Mouse (Mus musculus) stomach, embryonic 15.5 days (tissue): Measurements from ENCODE around the gene Amz2. TPM values are rescaled to one million over a fixed set of nuclear protein-coding genes. Genes with fewer than 3 reads are reported as not detected.

ENCODE experiments used
- ATAC-seq: fragments of 200-750 bp; cut with Nextera tagmentation; 2 replicates; pipeline ENCODE4 v1.8.0; 2017; ENCODE audit warnings: low read depth, moderate number of reproducible peaks, moderate TSS enrichment; ENCODE audit not compliant: insufficient read depth, low FRiP score
- H3K27ac ChIP-seq: fragments of 300-500 bp; sonication (generic); 2 replicates; pipeline ENCODE4 v1.5.1; 2015; ENCODE audit warnings: mild to moderate bottlenecking, inconsistent platforms
- H3K27me3 ChIP-seq: fragments of 300-500 bp; sonication (generic); replicated peaks from 2 replicates; pipeline ENCODE4 v1.6.1; 2015; ENCODE audit warnings: inconsistent platforms
- H3K36me3 ChIP-seq: fragments of 300-500 bp; sonication (generic); 2 replicates; pipeline ENCODE4 v1.6.1; 2015; ENCODE audit warnings: inconsistent platforms
- H3K4me1 ChIP-seq: fragments of 300-500 bp; sonication (generic); 2 replicates; pipeline ENCODE4 v1.6.1; 2015; ENCODE audit warnings: inconsistent platforms
- H3K4me2 ChIP-seq: fragments of 300-500 bp; sonication (generic); 2 replicates; pipeline ENCODE4 v1.6.1; 2015; ENCODE audit warnings: mild to moderate bottlenecking, inconsistent platforms
- H3K4me3 ChIP-seq: fragments of 300-500 bp; sonication (generic); replicated peaks from 2 replicates; pipeline ENCODE4 v1.5.1; 2015; ENCODE audit warnings: inconsistent platforms
- H3K9ac ChIP-seq: fragments of 300-500 bp; sonication (generic); 2 replicates; pipeline ENCODE4 v1.6.1; 2015; ENCODE audit warnings: inconsistent platforms
- H3K9me3 ChIP-seq: fragments of 300-500 bp; sonication (generic); 2 replicates; pipeline ENCODE4 v1.6.1; 2016; ENCODE audit warnings: inconsistent platforms
- WGBS: fragments of 180-500 bp; shearing (Covaris S2); methylation state at CpG from one replicate; pipeline ENCODE4 v1.1.7; 2015; 5-methylcytosine and 5-hydroxymethylcytosine counted together
- polyA plus RNA-seq: library from polyadenylated mRNA; unstranded; fragments of >200 nt; fragmentation: Nextera tagmentation; extraction: Ambion mirVana; gene quantifications from 2 replicates; pipeline ENCODE4 v1.2.1, GENCODE M21; 2015

Gene Amz2
- polyA plus RNA-seq, 1 experiment from 2014 or later: 40.4 TPM

DNA sequence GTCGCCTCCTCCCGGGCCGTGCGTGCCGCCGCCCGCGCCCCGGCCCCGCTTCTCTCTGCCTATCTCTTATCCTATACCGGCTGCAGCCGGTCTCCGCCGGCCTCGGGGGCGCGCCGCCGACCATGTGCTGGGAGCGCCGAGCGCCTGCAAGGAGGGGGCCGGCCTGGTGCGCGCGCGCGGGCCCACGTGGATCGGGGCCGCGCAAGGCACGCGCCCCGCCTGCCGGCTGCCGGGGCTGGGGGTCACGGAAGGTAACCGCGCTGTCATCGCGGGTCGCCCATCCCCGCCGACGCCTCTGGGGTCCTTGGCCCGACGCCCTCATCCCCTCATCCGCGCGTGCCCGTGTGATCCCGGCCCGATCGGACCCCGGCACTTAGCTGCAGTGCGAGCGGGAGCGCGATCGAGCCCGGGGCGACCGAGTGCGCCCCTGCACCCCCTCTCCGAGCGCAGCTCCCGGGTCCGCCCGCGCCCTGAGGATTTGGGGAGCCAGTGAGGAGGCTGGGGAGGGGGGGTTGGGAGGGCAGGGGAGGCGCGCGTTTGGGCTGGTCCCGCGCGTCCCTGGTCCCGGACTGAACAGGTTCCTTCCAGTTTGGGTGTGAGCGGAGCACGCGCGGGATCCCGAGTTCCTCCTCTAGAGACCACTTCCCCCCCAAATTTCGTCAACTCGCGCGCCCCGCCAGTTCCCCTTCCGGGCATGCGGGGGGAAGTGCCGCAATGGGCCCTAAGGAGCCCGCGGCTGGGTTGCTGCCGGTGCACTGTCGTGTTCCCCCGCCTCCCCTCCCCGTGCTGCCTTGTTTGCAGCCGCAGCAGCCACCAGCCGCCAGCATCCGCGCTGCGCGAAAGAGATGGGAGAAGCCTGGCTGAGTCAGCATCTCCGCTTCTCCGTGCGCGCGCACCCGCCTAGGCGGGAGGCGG, 47.7 kb downstream of the Amz2 start, which contains the start of the genes Arsg and Slc16a6:
TSS of gene Arsg (plus strand) at position 204 of the 915 bp plus-strand sequence.
TSS of gene Slc16a6 (minus strand) at position 428 of the 915 bp plus-strand sequence.
- Histone ChIP-seq H3K27me3 (no peaks in the 10 kb centered on the region), H3K4me1 (peaks cover 3% of the 10 kb centered on the region; the same call in 1 of the 2 replicates), H3K27ac (peak within 1 kb of the TSS; percentile 92), H3K36me3 (no peaks in the 10 kb centered on the region), H3K9ac (peak within 1 kb of the TSS; percentile 76), H3K9me3 (no peaks in the 10 kb centered on the region), H3K4me2 (peak within 1 kb of the TSS; percentile 93), H3K4me3 (peak within 1 kb of the TSS; percentile 74)
- peak; percentile 88 for ATAC-seq
- under 1% methylated on average over 104 of the region's 111 CpGs for WGBS

- no peaks in the 10 kb centered on the region for H3K27me3 ChIP-seq
- H3K4me2 ChIP-seq: peak overlapping the region; percentile 93
- H3K9ac ChIP-seq: peak overlapping the region; percentile 76; the same call in 1 of the 2 replicates
- peak overlapping the region; percentile 74 for H3K4me3 ChIP-seq
- 13% methylated on average over 14 of the region's 14 CpGs for WGBS
- ATAC-seq: no peak
- peak overlapping the region; percentile 92 for H3K27ac ChIP-seq
- H3K9me3 ChIP-seq: no peaks in the 10 kb centered on the region
- H3K36me3 ChIP-seq: no peaks in the 10 kb centered on the region
- H3K4me1 ChIP-seq: peaks cover 3% of the 10 kb centered on the region; the same call in 1 of the 2 replicates
Observed at GRCm38 (mm10) chr11:109474086-109474742, 48.5 kb downstream of the Amz2 start.

DNA sequence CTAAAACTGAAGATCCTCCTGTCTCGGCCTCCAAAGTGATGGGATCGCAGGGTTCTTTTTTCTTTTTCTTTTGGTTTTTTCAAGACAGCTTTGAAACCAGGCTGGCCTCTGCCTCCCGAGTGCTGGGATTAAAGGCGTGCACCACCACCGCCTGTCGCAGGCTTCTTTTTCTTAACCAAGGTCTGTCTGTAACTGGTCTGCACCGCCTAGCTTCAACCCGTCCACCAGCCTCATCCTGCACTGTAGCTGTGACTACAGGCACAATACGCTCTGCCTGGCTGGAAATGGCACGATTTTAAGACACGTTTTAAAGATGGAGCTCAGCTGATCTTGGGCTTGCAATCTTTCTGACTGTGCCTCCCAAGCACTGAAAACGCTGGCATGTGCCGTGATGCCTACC, 49.1 kb downstream of the Amz2 start:
- no peak overlapping the region for H3K4me2 ChIP-seq
- ATAC-seq: no peak
- WGBS: 86% methylated on average over 13 of the region's 13 CpGs

DNA sequence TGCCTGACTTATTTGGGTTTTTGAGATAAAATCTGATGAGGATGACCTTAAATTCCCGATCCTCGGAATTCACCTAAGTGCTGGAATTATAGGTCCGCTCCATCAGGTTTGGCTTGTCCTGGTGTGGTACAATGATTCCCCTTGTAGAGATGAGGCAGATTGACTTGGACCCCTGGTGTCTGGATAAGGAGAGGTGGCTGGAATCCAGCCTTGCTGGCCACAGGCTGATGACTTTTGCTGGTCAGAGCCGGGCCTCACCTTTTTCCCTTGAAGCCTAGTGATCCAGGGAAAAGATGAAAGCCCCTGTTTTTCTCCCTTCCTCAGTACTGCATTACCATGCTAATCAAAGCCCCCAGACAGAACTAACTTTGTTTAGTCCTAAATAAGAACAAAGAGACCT, 50.0 kb downstream of the Amz2 start:
- Histone ChIP-seq H3K27me3 (no peaks in the 10 kb centered on the region), H3K4me1 (peaks cover 3% of the 10 kb centered on the region; the same call in 1 of the 2 replicates), H3K36me3 (no peaks in the 10 kb centered on the region), H3K27ac (no peak overlapping the region), H3K4me3 (no peak overlapping the region), H3K4me2 (no peak overlapping the region), H3K9me3 (no peaks in the 10 kb centered on the region), H3K9ac (no peak overlapping the region)
- 83% methylated on average over 4 of the region's 4 CpGs for WGBS
- no peak for ATAC-seq

More for the DNA sequence above, 49.1 kb downstream of the Amz2 start:
- Histone ChIP-seq H3K9ac (no peak overlapping the region), H3K27me3 (no peaks in the 10 kb centered on the region), H3K4me3 (no peak overlapping the region), H3K36me3 (no peaks in the 10 kb centered on the region), H3K27ac (no peak overlapping the region), H3K4me1 (peaks cover 3% of the 10 kb centered on the region; the same call in 1 of the 2 replicates), H3K9me3 (no peaks in the 10 kb centered on the region)

DNA sequence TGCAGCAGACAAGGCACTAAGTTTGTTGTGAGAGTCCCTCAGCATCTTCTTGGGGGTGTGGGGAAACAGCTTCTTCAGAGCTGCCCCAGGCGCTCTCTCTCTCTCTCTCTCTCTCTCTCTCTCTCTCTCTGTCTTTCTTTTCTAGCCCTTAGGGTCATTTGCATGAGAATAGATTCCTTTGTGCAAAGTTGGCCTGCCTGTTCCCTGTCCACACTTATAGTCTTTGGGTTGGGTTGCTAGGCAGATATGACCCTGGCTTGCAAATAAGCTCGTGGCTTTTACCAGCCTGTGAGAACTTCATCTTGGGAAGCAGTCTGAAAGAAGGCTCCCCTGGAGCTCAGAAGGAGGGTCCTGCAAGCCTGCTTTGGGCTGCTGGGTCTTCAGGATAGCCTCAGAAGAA, 50.5 kb downstream of the Amz2 start:
- peaks cover 3% of the 10 kb centered on the region; the same call in 1 of the 2 replicates for H3K4me1 ChIP-seq

GRCm38 (mm10) chr11:109476653-109477052, 50.9 kb downstream of the Amz2 start:
- no peak overlapping the region for H3K9ac ChIP-seq
- no peak overlapping the region for H3K4me3 ChIP-seq
- H3K4me1 ChIP-seq: peaks cover 3% of the 10 kb centered on the region; the same call in 1 of the 2 replicates
- no peaks in the 10 kb centered on the region for H3K27me3 ChIP-seq
- H3K4me2 ChIP-seq: no peak overlapping the region
- no peak for ATAC-seq
- no peak overlapping the region for H3K27ac ChIP-seq
- H3K9me3 ChIP-seq: no peaks in the 10 kb centered on the region
- 56% methylated on average over 6 of the region's 6 CpGs for WGBS
- no peaks in the 10 kb centered on the region for H3K36me3 ChIP-seq

More for the DNA sequence above, 50.5 kb downstream of the Amz2 start:
- Histone ChIP-seq H3K9me3 (no peaks in the 10 kb centered on the region), H3K9ac (no peak overlapping the region), H3K4me3 (no peak overlapping the region), H3K36me3 (no peaks in the 10 kb centered on the region), H3K4me2 (no peak overlapping the region), H3K27ac (no peak overlapping the region), H3K27me3 (no peaks in the 10 kb centered on the region)
- WGBS: 64% methylated on average over 2 of the region's 2 CpGs
- ATAC-seq: no peak

DNA sequence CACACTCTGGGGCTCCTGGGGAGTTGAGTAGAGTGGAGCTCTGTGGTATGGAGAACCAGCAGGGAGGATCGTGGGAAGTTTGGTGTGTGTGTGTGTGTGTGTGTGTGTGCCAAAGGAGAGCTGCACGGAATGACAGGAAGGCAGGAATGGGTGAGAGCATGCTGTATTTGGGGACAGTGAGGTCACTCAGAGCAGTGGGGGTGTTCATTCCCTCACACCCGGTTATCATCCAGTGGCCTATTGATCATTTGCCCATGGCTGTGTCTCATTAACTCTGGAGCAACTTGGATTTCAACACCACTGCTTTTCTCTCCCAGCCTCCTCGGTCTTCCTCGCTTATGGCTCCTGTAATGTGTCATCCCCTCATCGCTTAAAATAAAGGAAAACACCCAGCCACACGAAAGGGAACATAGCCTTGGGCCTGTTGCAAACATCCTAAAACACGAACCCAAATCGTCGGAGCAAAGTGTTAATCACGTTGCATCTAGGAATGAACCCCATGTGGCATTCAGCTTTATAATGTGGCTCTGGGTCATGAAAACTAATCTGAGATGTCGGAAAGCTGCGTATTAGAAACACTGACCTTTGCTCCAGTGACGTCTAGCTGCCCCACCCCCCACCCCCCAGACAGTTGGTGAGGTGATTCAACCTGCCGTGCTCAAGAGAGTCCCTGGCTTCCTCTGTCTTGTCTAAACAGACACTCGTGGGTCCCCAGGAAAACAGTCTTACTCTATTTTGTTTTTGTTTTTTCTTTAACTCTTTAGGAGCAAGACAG, 52.0 kb downstream of the Amz2 start:
- WGBS: 48% methylated on average over 16 of the region's 16 CpGs
- Histone ChIP-seq H3K9me3 (no peaks in the 10 kb centered on the region), H3K9ac (no peak overlapping the region), H3K27ac (no peak overlapping the region), H3K27me3 (no peaks in the 10 kb centered on the region), H3K36me3 (no peaks in the 10 kb centered on the region), H3K4me3 (no peak overlapping the region), H3K4me1 (peaks cover 3% of the 10 kb centered on the region; the same call in 1 of the 2 replicates), H3K4me2 (no peak overlapping the region)
- no peak for ATAC-seq

DNA sequence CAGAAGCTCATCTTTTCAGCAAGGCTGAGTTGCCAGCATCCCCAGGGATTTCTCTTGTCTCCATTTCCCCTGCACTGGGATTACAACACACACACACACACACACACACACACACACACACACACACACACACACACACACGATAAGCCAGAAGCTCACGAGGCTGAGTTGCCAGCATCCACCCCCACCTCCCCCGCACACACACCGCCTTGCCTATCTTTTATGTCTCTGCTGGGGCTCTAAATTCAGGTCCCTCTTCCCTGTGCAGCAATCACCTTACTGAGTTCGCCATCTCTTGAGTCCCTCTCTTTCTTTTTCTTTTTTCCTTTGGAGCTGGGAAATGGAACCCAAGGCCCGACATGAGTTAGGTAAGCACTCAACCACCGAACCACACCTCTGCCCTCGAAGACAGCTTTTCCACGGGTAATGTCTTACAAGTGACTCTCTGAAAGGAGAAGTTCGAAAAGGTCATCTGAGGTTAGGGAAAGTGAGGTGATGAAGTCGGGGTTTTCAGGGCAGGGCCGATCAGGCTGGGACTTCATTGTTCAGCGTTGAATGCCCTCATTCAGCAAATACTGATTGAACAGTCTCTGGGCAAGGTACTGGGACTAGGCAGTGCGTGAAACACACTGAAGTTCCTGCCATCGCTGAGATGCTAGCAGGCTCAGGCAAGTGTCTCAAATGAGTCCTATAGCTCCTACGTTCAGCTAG, 54.0 kb downstream of the Amz2 start:
- ATAC-seq: no peak
- no peaks in the 10 kb centered on the region for H3K36me3 ChIP-seq
- no peaks in the 10 kb centered on the region for H3K27me3 ChIP-seq
- no peak overlapping the region for H3K9ac ChIP-seq
- WGBS: 67% methylated on average over 16 of the region's 16 CpGs
- no peak overlapping the region for H3K4me2 ChIP-seq
- H3K4me3 ChIP-seq: no peak overlapping the region
- H3K9me3 ChIP-seq: no peaks in the 10 kb centered on the region
- H3K27ac ChIP-seq: no peak overlapping the region
- H3K4me1 ChIP-seq: no peaks in the 10 kb centered on the region

- no peaks in the 10 kb centered on the region for H3K9me3 ChIP-seq
- H3K4me2 ChIP-seq: no peak overlapping the region
- H3K36me3 ChIP-seq: no peaks in the 10 kb centered on the region
- H3K9ac ChIP-seq: no peak overlapping the region
- H3K27ac ChIP-seq: no peak overlapping the region
- H3K27me3 ChIP-seq: no peaks in the 10 kb centered on the region
- no peaks in the 10 kb centered on the region for H3K4me1 ChIP-seq
- ATAC-seq: no peak
- WGBS: 68% methylated on average over 8 of the region's 8 CpGs
- H3K4me3 ChIP-seq: no peak overlapping the region
Observed at GRCm38 (mm10) chr11:109480440-109480839, 54.7 kb downstream of the Amz2 start.

DNA sequence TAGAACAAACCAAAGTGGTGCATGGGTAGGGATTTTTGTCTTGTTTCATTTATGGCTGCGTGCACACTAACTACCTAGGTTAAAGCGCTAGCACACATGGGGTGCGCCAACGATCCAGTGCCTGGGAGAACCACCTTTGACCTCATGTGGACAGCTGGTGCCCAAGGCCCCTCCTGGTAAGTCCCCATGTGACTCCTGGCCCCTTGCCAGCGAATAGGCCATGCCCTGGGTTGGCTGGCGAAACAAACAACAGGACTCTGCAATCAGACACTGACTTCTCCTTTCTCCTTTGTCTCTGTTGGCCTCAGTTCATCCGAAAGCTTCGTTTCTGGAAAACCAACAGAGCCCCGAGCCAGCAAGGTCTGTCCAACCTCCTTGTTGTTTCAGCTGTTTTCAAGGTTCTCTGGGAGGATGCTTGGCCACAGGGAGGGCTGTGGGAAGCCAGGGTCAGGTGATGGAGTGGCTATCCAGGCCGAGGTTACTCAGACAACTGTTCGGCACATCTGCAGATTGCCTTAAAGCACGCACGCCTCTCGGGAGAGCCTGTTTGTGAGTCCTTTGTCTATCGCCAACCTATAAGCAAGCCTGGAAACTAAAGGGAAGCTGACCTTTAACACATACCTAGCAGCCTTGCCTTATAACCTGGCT, 59.8 kb downstream of the Amz2 start:
- 83% methylated on average over 15 of the region's 15 CpGs for WGBS
- no peak for ATAC-seq
- no peak overlapping the region for H3K4me2 ChIP-seq
- no peaks in the 10 kb centered on the region for H3K27me3 ChIP-seq
- no peaks in the 10 kb centered on the region for H3K9me3 ChIP-seq
- no peaks in the 10 kb centered on the region for H3K4me1 ChIP-seq
- H3K4me3 ChIP-seq: no peak overlapping the region
- no peak overlapping the region for H3K27ac ChIP-seq
- H3K9ac ChIP-seq: no peak overlapping the region
- no peaks in the 10 kb centered on the region for H3K36me3 ChIP-seq
